Mouse (Mus musculus): ENCODE data around the gene Slc35e3. TPM values are rescaled to one million over a fixed set of nuclear protein-coding genes. Genes with fewer than 3 reads are reported as not detected.
A peak's percentile ranks its signal among the peaks of the same experiment; 100 is the strongest.

The Slc35e3 gene
- polyA plus RNA-seq, 1 experiment from 2014 or later: 7.1 TPM

- Histone ChIP-seq H3K27me3 (no peaks in the 10 kb centered on the region), H3K4me3 (no peak overlapping the region), H3K4me2 (no peak overlapping the region), H3K4me1 (replicated peaks) (peaks cover 24% of the 10 kb centered on the region), H3K36me3 (no peaks in the 10 kb centered on the region), H3K9me3 (replicated peaks) (no peaks in the 10 kb centered on the region), H3K9ac (no peak overlapping the region), H3K27ac (no peak overlapping the region)
- WGBS: 90% methylated on average over 8 of the region's 8 CpGs
- ATAC-seq (replicated peaks; ENCODE audit: insufficient number of reproducible peaks, insufficient read depth, low FRiP score, low read depth): no peak
Measured at GRCm38 (mm10) chr10:117713466-117713865, 32.7 kb downstream of the Slc35e3 start.

GRCm38 (mm10) chr10:117712871-117713270 is 33.3 kb downstream of the Slc35e3 start:
- Histone ChIP-seq H3K9ac (no peak overlapping the region), H3K4me3 (no peak overlapping the region), H3K4me2 (no peak overlapping the region), H3K27me3 (no peaks in the 10 kb centered on the region), H3K36me3 (no peaks in the 10 kb centered on the region), H3K27ac (no peak overlapping the region), H3K4me1 (replicated peaks) (peaks cover 19% of the 10 kb centered on the region), H3K9me3 (replicated peaks) (no peaks in the 10 kb centered on the region)
- no peak for ATAC-seq (replicated peaks; ENCODE audit: insufficient number of reproducible peaks, insufficient read depth, low FRiP score, low read depth)
- 90% methylated on average over 9 of the region's 9 CpGs for WGBS

GRCm38 (mm10) chr10:117712191-117712754 is 33.9 kb downstream of the Slc35e3 start:
- Histone ChIP-seq H3K4me3 (no peak overlapping the region), H3K36me3 (peaks cover 5% of the 10 kb centered on the region; the same call in 1 of the 2 replicates), H3K4me2 (no peak overlapping the region), H3K27ac (no peak overlapping the region), H3K9ac (no peak overlapping the region), H3K27me3 (no peaks in the 10 kb centered on the region), H3K4me1 (replicated peaks) (peaks cover 16% of the 10 kb centered on the region), H3K9me3 (replicated peaks) (no peaks in the 10 kb centered on the region)
- no peak for ATAC-seq (replicated peaks; ENCODE audit: insufficient number of reproducible peaks, insufficient read depth, low FRiP score, low read depth)
- 87% methylated on average over 9 of the region's 9 CpGs for WGBS

DNA sequence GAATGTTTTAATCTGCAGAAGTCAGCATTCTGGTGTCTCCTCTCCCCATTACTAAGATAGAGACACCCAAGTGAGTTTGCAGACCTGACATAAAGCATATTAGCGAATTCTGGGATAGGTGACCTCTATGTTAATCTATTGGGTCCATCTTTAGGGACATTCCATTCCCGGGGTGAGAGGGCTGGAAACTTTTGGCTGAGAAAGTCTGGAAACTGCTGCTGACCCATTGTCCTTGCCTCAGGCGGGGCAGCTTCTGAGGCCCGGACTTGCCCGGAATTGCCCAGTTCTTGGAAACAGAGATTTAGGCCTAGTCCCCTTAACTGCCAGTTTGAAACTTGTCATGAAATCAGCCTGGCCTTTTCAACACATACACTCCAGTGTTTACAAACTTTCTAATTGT is 34.8 kb downstream of the Slc35e3 start:
- no peaks in the 10 kb centered on the region for H3K9me3 ChIP-seq (replicated peaks)
- H3K4me2 ChIP-seq: peak overlapping the region; percentile 60
- peaks cover 21% of the 10 kb centered on the region for H3K4me1 ChIP-seq (replicated peaks)
- H3K27ac ChIP-seq: no peak overlapping the region
- H3K27me3 ChIP-seq: no peaks in the 10 kb centered on the region
- H3K9ac ChIP-seq: no peak overlapping the region
- peak overlapping the region; percentile 91 for H3K4me3 ChIP-seq
- 65% methylated on average over 5 of the region's 5 CpGs for WGBS
- H3K36me3 ChIP-seq: peaks cover 10% of the 10 kb centered on the region; the same call in 1 of the 2 replicates
- ATAC-seq (replicated peaks; ENCODE audit: insufficient number of reproducible peaks, insufficient read depth, low FRiP score, low read depth): no peak

DNA sequence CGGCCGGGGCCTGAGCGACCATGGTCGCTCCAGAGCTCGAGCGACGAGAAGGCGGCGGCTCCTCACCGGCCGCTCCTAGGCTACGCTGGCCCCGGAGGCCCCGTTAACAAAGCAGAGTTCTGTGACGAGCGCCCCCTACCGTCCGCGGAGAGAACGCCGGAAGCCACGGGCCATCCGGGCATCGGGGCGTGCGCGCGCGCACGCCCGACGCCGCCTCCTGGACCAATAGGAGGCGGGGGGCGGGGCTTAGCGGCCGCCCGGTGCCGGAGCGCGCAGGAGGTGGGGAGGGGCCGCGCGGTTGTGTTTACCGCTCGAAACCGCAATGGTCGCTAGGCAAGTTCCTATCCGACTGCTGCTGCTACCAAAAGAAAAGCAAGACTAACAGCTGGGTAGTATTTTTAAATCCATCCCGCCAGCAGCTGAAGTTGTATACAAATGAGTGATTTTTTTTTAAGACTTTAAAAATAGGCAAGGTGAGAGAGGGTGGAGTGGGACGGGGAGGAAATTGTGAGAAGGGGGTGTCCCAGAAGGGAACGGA is 35.5 kb downstream of the Slc35e3 start, which contains the start of gene Mdm2:
TSS of gene Mdm2 (minus strand) at position 155 of the 538 bp plus-strand sequence.
- Histone ChIP-seq H3K4me3 (peak within 1 kb of the TSS; percentile 91), H3K4me2 (peak within 1 kb of the TSS; percentile 69), H3K9ac (peak within 1 kb of the TSS; percentile 99), H3K27me3 (no peaks in the 10 kb centered on the region), H3K27ac (peak within 1 kb of the TSS; percentile 98), H3K36me3 (peaks cover 11% of the 10 kb centered on the region; the same call in 1 of the 2 replicates), H3K9me3 (replicated peaks) (no peaks in the 10 kb centered on the region), H3K4me1 (replicated peaks) (peaks cover 22% of the 10 kb centered on the region)
- ATAC-seq (replicated peaks; ENCODE audit: insufficient number of reproducible peaks, insufficient read depth, low FRiP score, low read depth): peak; percentile 95
- under 1% methylated on average over 52 of the region's 52 CpGs for WGBS

GRCm38 (mm10) chr10:117709930-117710603 is 36.1 kb downstream of the Slc35e3 start:
- ATAC-seq (replicated peaks; ENCODE audit: insufficient number of reproducible peaks, insufficient read depth, low FRiP score, low read depth): peak; percentile 81
- peaks cover 22% of the 10 kb centered on the region for H3K4me1 ChIP-seq (replicated peaks)
- peak overlapping the region; percentile 69 for H3K4me2 ChIP-seq
- WGBS: under 1% methylated on average over 65 of the region's 71 CpGs
- no peaks in the 10 kb centered on the region for H3K9me3 ChIP-seq (replicated peaks)
- no peaks in the 10 kb centered on the region for H3K27me3 ChIP-seq
- H3K4me3 ChIP-seq: peak overlapping the region; percentile 91
- H3K27ac ChIP-seq: peak overlapping the region; percentile 98
- H3K36me3 ChIP-seq: peaks cover 16% of the 10 kb centered on the region; the same call in 1 of the 2 replicates
- H3K9ac ChIP-seq: peak overlapping the region; percentile 99

GRCm38 (mm10) chr10:117709326-117709830 is 36.8 kb downstream of the Slc35e3 start:
- peaks cover 22% of the 10 kb centered on the region for H3K36me3 ChIP-seq
- H3K9ac ChIP-seq: peak overlapping the region; percentile 99
- H3K27ac ChIP-seq: peak overlapping the region; percentile 98; the same call in 1 of the 2 replicates
- peaks cover 22% of the 10 kb centered on the region for H3K4me1 ChIP-seq (replicated peaks)
- H3K4me3 ChIP-seq: peak overlapping the region; percentile 91
- 34% methylated on average over 12 of the region's 12 CpGs for WGBS
- no peaks in the 10 kb centered on the region for H3K9me3 ChIP-seq (replicated peaks)
- no peak for ATAC-seq (replicated peaks; ENCODE audit: insufficient number of reproducible peaks, insufficient read depth, low FRiP score, low read depth)
- peak overlapping the region; percentile 69 for H3K4me2 ChIP-seq
- no peaks in the 10 kb centered on the region for H3K27me3 ChIP-seq

- peaks cover 26% of the 10 kb centered on the region for H3K36me3 ChIP-seq
- peaks cover 22% of the 10 kb centered on the region for H3K4me1 ChIP-seq (replicated peaks)
- peak overlapping the region; percentile 69 for H3K4me2 ChIP-seq
- H3K9me3 ChIP-seq (replicated peaks): no peaks in the 10 kb centered on the region
- H3K9ac ChIP-seq: peak overlapping the region; percentile 34; the same call in 1 of the 2 replicates
- no peak overlapping the region for H3K27ac ChIP-seq
- WGBS: 74% methylated on average over 9 of the region's 9 CpGs
- H3K27me3 ChIP-seq: no peaks in the 10 kb centered on the region
- peak overlapping the region; percentile 91 for H3K4me3 ChIP-seq
- no peak for ATAC-seq (replicated peaks; ENCODE audit: insufficient number of reproducible peaks, insufficient read depth, low FRiP score, low read depth)
Measured at GRCm38 (mm10) chr10:117708856-117709255, 37.3 kb downstream of the Slc35e3 start.

DNA sequence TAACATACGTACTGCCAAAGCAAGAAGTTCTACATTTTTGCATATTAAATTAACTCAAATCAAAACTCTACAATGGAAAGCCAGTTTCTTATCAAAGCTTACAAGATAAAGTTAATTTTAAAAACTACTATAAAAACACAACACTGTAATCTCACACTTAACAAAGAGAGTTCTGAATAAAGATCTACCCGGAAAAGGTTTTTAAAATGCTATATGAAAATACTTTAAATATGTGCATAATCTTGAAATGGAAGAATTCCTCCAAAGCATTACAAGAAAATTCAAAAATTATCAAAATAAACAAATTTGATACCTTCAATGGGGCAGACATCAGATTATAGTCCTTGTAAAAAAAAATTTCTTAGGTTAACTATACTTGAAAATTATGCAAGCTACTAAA is 37.8 kb downstream of the Slc35e3 start:
- Histone ChIP-seq H3K27ac (no peak overlapping the region), H3K4me3 (0 out of 2 replicates have a peak overlapping the region, but pooled peaks have one; percentile 91), H3K36me3 (peaks cover 31% of the 10 kb centered on the region), H3K4me1 (replicated peaks) (peaks cover 22% of the 10 kb centered on the region), H3K9ac (no peak overlapping the region), H3K27me3 (no peaks in the 10 kb centered on the region), H3K4me2 (no peak overlapping the region), H3K9me3 (replicated peaks) (no peaks in the 10 kb centered on the region)
- WGBS: 96% methylated on average over 2 of the region's 2 CpGs
- no peak for ATAC-seq (replicated peaks; ENCODE audit: insufficient number of reproducible peaks, insufficient read depth, low FRiP score, low read depth)

DNA sequence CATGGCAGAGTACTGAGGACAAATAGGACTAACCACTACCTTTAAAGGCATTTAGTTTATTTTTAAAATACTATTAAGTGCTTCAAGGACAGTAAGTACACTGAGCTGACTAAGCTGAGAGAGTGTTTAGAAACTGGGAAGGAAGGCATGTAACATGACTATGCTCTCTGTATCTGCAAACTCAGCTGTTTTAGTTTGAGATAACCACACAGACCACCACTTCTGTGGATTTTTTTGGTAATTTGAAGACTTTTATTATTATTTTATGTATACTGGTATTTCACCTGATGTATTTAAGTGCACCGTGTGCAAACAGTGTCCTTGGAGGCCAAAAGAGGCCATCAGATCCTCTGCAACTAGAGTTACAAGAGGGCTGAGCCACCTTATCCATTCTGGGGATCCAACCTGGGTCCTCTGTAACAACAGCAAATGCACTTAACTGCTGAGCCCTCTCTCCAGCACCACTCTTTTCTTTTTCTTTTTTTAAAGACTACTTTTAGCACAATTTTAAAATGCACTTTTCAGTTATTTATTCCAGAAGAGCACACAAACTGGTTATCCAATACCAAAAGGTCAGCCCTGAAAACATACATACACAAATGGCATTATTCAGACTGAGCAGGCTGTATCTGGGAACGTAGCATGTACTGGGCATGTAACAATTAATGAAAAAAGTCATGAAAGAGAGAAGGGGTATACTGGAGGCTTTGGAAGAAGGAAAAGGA is 38.9 kb downstream of the Slc35e3 start:
- no peaks in the 10 kb centered on the region for H3K27me3 ChIP-seq
- no peak overlapping the region for H3K27ac ChIP-seq
- no peak overlapping the region for H3K9ac ChIP-seq
- peaks cover 22% of the 10 kb centered on the region for H3K4me1 ChIP-seq (replicated peaks)
- 86% methylated on average over 2 of the region's 2 CpGs for WGBS
- no peaks in the 10 kb centered on the region for H3K9me3 ChIP-seq (replicated peaks)
- no peak overlapping the region for H3K4me2 ChIP-seq
- no peak for ATAC-seq (replicated peaks; ENCODE audit: insufficient number of reproducible peaks, insufficient read depth, low FRiP score, low read depth)
- H3K4me3 ChIP-seq: no peak overlapping the region
- peaks cover 41% of the 10 kb centered on the region for H3K36me3 ChIP-seq

DNA sequence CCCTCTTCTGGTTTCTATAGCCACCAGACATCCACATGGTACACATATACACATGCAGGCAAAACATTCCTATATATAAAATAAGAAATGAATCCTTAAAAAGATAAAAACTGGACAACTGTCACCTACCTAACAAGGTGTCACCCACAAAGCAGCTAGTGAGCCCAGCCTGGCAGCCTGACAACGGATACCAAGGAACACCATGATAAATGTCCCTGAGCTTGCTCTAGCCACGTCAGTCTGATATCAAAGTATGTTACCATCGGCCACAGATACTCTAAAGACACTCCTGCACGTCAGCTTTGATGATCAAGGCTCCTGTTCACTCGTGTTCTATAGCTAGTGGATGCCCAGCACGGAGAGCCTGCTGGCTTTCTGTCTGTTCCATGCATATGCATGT is 39.7 kb downstream of the Slc35e3 start:
- no peaks in the 10 kb centered on the region for H3K27me3 ChIP-seq
- ATAC-seq (replicated peaks; ENCODE audit: insufficient number of reproducible peaks, insufficient read depth, low FRiP score, low read depth): no peak
- no peaks in the 10 kb centered on the region for H3K9me3 ChIP-seq (replicated peaks)
- no peak overlapping the region for H3K4me3 ChIP-seq
- peaks cover 48% of the 10 kb centered on the region for H3K36me3 ChIP-seq
- 77% methylated on average over 6 of the region's 6 CpGs for WGBS
- H3K27ac ChIP-seq: 0 out of 2 replicates have a peak overlapping the region, but pooled peaks have one; percentile 13
- no peak overlapping the region for H3K4me2 ChIP-seq
- no peak overlapping the region for H3K9ac ChIP-seq
- H3K4me1 ChIP-seq (replicated peaks): peaks cover 21% of the 10 kb centered on the region
